Comparison of ENCODE assay signal across 29 mouse cellular contexts in the genomic region with DNA sequence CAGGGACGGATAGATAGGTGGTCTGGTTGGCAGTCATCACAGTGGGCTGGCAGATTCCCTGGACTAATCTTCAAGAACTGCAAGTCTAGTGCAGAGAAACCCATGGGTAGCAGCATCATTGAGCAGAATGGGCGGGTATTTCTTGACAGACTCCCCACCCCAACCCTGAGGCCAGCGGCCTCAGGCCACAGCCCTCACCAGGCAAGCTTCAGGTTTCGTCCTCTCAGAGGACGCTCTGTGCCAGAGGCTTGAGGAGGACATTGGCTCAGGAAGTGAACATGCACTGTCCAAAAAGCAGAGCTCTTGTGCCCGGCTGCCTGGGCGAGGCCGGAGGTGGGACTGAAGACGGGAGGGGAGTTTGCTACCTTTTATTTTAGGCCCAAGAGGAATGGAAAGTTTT. TPM values are rescaled to one million over a fixed set of nuclear protein-coding genes. Genes with fewer than 3 reads are reported as not detected.
A peak's percentile ranks its signal among the peaks of the same experiment; 100 is the strongest.
DNase-seq lines count a peak whose midpoint lies in the region; ATAC-seq lines count a peak whose summit lies in the region.
"Had no signal": no experiment of that assay in that cellular context is flagged by ENCODE, and none has a peak within 500 bp of the region (broad histone marks: within the 10 kb centered on the region; RNA-seq: fewer than 3 reads in every experiment).

No protein-coding gene starts in this region.

- H3K4me1 ChIP-seq in heart, embryonic 13.5 days, result peaks cover 31% of the 10 kb centered on the region
- H3K4me1 ChIP-seq: intestine, embryonic 15.5 days had no signal

- no peaks in the 10 kb centered on the region for H3K27me3 ChIP-seq in heart, embryonic 13.5 days (replicated peaks)
- H3K27me3 ChIP-seq: CH12.LX; embryonic facial prominence, embryonic 12.5 days; embryonic facial prominence, embryonic 15.5 days; hindbrain, embryonic 13.5 days; intestine, embryonic 15.5 days; kidney, embryonic 15.5 days had no signal

- peaks cover 18% of the 10 kb centered on the region for H3K36me3 ChIP-seq in heart, embryonic 13.5 days
- H3K36me3 ChIP-seq: embryonic facial prominence, embryonic 12.5 days; intestine, embryonic 15.5 days had no signal

- H3K9ac ChIP-seq in heart, embryonic 13.5 days, result peak overlapping the region; percentile 45; the same call in 1 of the 2 replicates
- H3K9ac ChIP-seq: embryonic facial prominence, embryonic 15.5 days; forebrain, postnatal 0 days; hindbrain, embryonic 13.5 days; intestine, embryonic 15.5 days; kidney, embryonic 15.5 days had no signal

- no peak overlapping the region for H3K27ac ChIP-seq in heart, embryonic 13.5 days (replicated peaks)
- H3K27ac ChIP-seq: embryonic facial prominence, embryonic 12.5 days; embryonic facial prominence, embryonic 15.5 days; heart, embryonic 10.5 days; hindbrain, embryonic 13.5 days; intestine, embryonic 15.5 days; kidney, embryonic 15.5 days had no signal

- H3K4me3 ChIP-seq in heart, embryonic 13.5 days, result no peak overlapping the region
- H3K4me3 ChIP-seq: embryonic facial prominence, embryonic 12.5 days; embryonic facial prominence, embryonic 15.5 days; heart, embryonic 10.5 days; hindbrain, embryonic 10.5 days; hindbrain, embryonic 13.5 days; intestine, embryonic 15.5 days; kidney, embryonic 15.5 days had no signal

- no peak overlapping the region for H3K4me2 ChIP-seq in heart, embryonic 13.5 days
- H3K4me2 ChIP-seq: embryonic facial prominence, embryonic 12.5 days; embryonic facial prominence, embryonic 15.5 days; hindbrain, embryonic 13.5 days; intestine, embryonic 15.5 days; kidney, embryonic 15.5 days had no signal

- intact Hi-C loops in gastrocnemius, postnatal 36 days (cut with DNase I), result no loop called here
- intact Hi-C loops in heart, postnatal 14 days (cut with DNase I), result loop anchor here (10.0 kb wide), 1 partner anchor 300 kb away; the partner anchor contains the start of gene Hic1

- 74% methylated on average over 9 of the region's 9 CpGs for WGBS in heart, embryonic 13.5 days

- no peak for ATAC-seq in heart, embryonic 13.5 days (ENCODE audit: extremely low read depth, insufficient number of reproducible peaks, low FRiP score, low TSS enrichment)
- ATAC-seq: forebrain, embryonic 14.5 days; forebrain, postnatal 0 days; hindbrain, embryonic 16.5 days; intestine, embryonic 15.5 days had no signal

- DNase-seq in cerebellum, adult 11-12 months, result peak; percentile 23
- DNase-seq in cerebellum, postnatal 25 days, result no peak
- peak; percentile 62 for DNase-seq in gastrocnemius, postnatal 25 days
- no peak for DNase-seq in gastrocnemius, postnatal 36 days
- DNase-seq in heart, postnatal 14 days, result no peak
- DNase-seq in 3134 (ENCODE audit: extremely low read depth, insufficient read length, low spot score), result peak; percentile 57
- DNase-seq in embryo, embryonic 10.5 days (ENCODE audit: low spot score), result no peak
- DNase-seq: adrenal gland, postnatal 14 days; B cell, adult 2 months; cerebellum, adult 11 months; cerebellum, adult 8-10 months; cerebellum, postnatal 10 days; forebrain, postnatal 0 days; heart, adult 18-20 months; heart, postnatal 10 days; kidney, adult 11 months; kidney, adult 8-10 months had no signal

- H3K9me3 ChIP-seq in heart, embryonic 13.5 days, result no peaks in the 10 kb centered on the region
- H3K9me3 ChIP-seq: embryonic facial prominence, embryonic 12.5 days; embryonic facial prominence, embryonic 15.5 days; G1E; heart, embryonic 10.5 days; hindbrain, embryonic 10.5 days; hindbrain, embryonic 13.5 days; intestine, embryonic 15.5 days; kidney, embryonic 15.5 days had no signal

RNA-seq across cellular contexts. Expression of gene Sgsm2, which starts 32.4 kb away (rescaled TPM):
- 1 to 10 TPM; 1.4 to 2.0 TPM for total RNA-seq in gastrocnemius, postnatal 25 days (2021)
- 1 to 10 TPM; 1.4 to 1.9 TPM for total RNA-seq in gastrocnemius, postnatal 36 days (2021)
- polyA plus RNA-seq in heart, embryonic 13.5 days (2015; fragmentation: Nextera tagmentation; extraction: Ambion mirVana), result 4.2 and 4.9 TPM in 2 replicates
- 1 to 10 TPM; 7.0 to 7.3 TPM for total RNA-seq in heart, postnatal 14 days (2021)

RNA-seq across cellular contexts. Expression of gene Tsr1, which starts 33.5 kb away (rescaled TPM):
- total RNA-seq in gastrocnemius, postnatal 25 days (2021), result 10 to 100 TPM; 19.0 to 22.7 TPM
- total RNA-seq in gastrocnemius, postnatal 36 days (2021), result 10 to 100 TPM; 16.8 to 25.2 TPM
- polyA plus RNA-seq in heart, embryonic 13.5 days (2015; fragmentation: Nextera tagmentation; extraction: Ambion mirVana), result 26.5 and 27.4 TPM in 2 replicates
- total RNA-seq in heart, postnatal 14 days (2021), result 10 to 100 TPM; 13.5 to 14.2 TPM

RNA-seq across cellular contexts. Expression of gene Mnt, which starts 33.7 kb away (rescaled TPM):
- 1 to 10 TPM; 5.3 to 5.6 TPM for total RNA-seq in gastrocnemius, postnatal 25 days (2021)
- total RNA-seq in gastrocnemius, postnatal 36 days (2021), result 1 to 10 TPM; 6.4 to 7.1 TPM
- polyA plus RNA-seq in heart, embryonic 13.5 days (2015; fragmentation: Nextera tagmentation; extraction: Ambion mirVana), result 3.3 and 3.5 TPM in 2 replicates
- total RNA-seq in heart, postnatal 14 days (2021), result 10 to 100 TPM; 10.5 to 11.6 TPM

Comparison
In these comparisons a context has a peak if more than half of its experiments do, and no peak if none do; other contexts are left out.
1. DNase-seq: peak in cerebellum, adult 11-12 months (single experiment), gastrocnemius, postnatal 25 days (single experiment) and 3134 (single experiment); none in cerebellum, postnatal 25 days (0 of 2), gastrocnemius, postnatal 36 days (0 of 2), heart, postnatal 14 days (0 of 2) and embryo, embryonic 10.5 days (single experiment).